Mouse (Mus musculus) heart, adult 2 months (tissue): ENCODE measurements at regions not wholly inside any gene's neighbourhood (a gene's known extent, or its start where the extent isn't known, plus 50 kb on each side); places are given as distances from the start of the nearest gene placed in this dataset.

ENCODE experiments used
- DNase-seq, 2 experiments: peaks; one replicate each; pipeline ENCODE4 v3.0.0; 2021
- H3K27ac ChIP-seq: fragments of 200-600 bp; 2 replicates; pipeline ENCODE4 v1.8.1; 2022
- H3K27me3 ChIP-seq: fragments of 200-500 bp; 2 replicates; pipeline ENCODE4 v1.6.1; 2012; ENCODE audit warnings: mild to moderate bottlenecking, low read length, inconsistent platforms, mixed read lengths; ENCODE audit not compliant: control insufficient read depth, insufficient read depth
- H3K36me3 ChIP-seq: fragments of 200-500 bp; 2 replicates; pipeline ENCODE4 v1.6.1; 2012; ENCODE audit warnings: low read length, inconsistent platforms; ENCODE audit not compliant: control insufficient read depth, insufficient read depth
- H3K4me1 ChIP-seq: fragments of 200-500 bp; 2 replicates; pipeline ENCODE4 v1.6.1; 2011; ENCODE audit warnings: low read length; ENCODE audit not compliant: control insufficient read depth, insufficient read depth
- H3K4me3 ChIP-seq: fragments of 200-600 bp; 2 replicates; pipeline ENCODE4 v1.8.1; 2022
- H3K79me2 ChIP-seq: fragments of 200-500 bp; replicated peaks from 2 replicates; pipeline ENCODE4 v1.6.1; 2012; ENCODE audit warnings: mild to moderate bottlenecking, inconsistent platforms, low read length, moderate library complexity, mixed read lengths; ENCODE audit not compliant: control insufficient read depth, insufficient read depth
- H3K9ac ChIP-seq: fragments of 200-500 bp; 2 replicates; pipeline ENCODE4 v1.6.1; 2012; ENCODE audit warnings: low read depth, mild to moderate bottlenecking, control low read depth, inconsistent platforms, low read length, mixed read lengths
- CTCF ChIP-seq: fragments of 200-600 bp; IDR thresholded peaks from 2 replicates; pipeline ENCODE4 v1.8.1; 2022; ENCODE audit warnings: antibody characterized with exemption, mild to moderate bottlenecking, moderate library complexity
- EP300 ChIP-seq: fragments of 200-500 bp; IDR thresholded peaks from 2 replicates; pipeline ENCODE4 v1.6.1; 2011; ENCODE audit warnings: low read depth, low read length, control low read depth; ENCODE audit not compliant: insufficient read depth
- POLR2A ChIP-seq: fragments of 200-500 bp; IDR thresholded peaks from 2 replicates; pipeline ENCODE4 v1.6.1; 2011; ENCODE audit warnings: mild to moderate bottlenecking, low read depth, low read length, control low read depth; ENCODE audit not compliant: insufficient read depth
- WGBS: fragments of 180-500 bp; shearing (Covaris S2); methylation state at CpG from one replicate; pipeline ENCODE4 v1.1.7; 2018; 5-methylcytosine and 5-hydroxymethylcytosine counted together
- intact Hi-C: fragments of 180-260 bp; cut with DNase I; formaldehyde crosslinking; loops from one replicate; pipeline ENCODE4 v1.15.1; 2025

DNA sequence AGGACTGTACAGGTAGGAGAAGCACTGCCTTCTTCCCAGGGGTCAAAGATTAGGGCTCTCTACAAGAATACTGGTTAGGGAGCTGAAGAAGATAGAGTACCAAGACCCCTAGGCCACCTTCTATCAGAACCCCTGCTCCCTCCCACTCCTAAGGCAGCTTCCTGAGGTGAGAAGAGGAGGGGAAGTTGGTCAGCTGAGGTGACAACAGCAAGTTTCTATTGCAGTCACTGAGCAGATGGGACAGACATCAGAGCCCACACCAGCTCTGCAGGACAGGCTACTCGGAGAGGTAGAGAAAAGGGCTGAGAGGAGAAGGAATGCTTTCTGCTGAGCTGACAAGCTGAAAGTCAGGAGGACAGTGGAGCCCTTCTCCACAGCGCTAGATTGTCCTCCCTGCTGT is 98.5 kb upstream of the Bach2 start:
- TF ChIP-seq POLR2A (no peak), CTCF (no peak), EP300 (no peak)
- Histone ChIP-seq H3K27ac (no peak overlapping the region), H3K79me2 (no peaks in the 10 kb centered on the region), H3K4me3 (no peak overlapping the region), H3K9ac (no peak overlapping the region), H3K27me3 (no peaks in the 10 kb centered on the region), H3K4me1 (no peaks in the 10 kb centered on the region), H3K36me3 (no peaks in the 10 kb centered on the region)
- intact Hi-C loops = no loop called here
- DNase-seq = no peak
- 87% methylated on average over 2 of the region's 2 CpGs for WGBS

DNA sequence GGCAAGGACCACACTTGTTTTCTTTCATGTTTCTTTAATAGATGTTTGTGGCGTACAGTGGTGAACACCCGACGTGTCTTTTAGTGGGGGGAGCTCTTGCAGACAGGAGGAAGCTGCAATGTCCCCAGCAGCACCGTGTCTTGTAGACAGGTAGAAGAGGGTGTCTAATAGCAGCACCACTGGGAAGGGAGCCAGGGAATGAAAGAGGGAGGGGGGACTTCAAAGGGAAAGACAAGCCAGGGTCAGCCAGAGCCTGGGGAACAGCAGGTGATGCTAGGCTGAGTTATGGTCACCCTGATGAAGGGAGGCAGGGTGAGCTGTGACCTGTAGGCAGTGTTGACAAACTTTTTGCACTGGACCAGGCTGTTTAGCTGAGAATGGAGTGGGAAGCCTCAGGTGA is 96.4 kb upstream of the Bach2 start:
- TF ChIP-seq POLR2A (no peak), CTCF (no peak), EP300 (0 out of 2 replicates have a peak, but pooled peaks have one; percentile 24)
- WGBS = 53% methylated on average over 4 of the region's 4 CpGs
- H3K27me3 ChIP-seq = no peaks in the 10 kb centered on the region
- intact Hi-C loops = no loop called here
- DNase-seq = peak in 1 of 2 experiments; percentile 16
- no peak overlapping the region for H3K27ac ChIP-seq
- H3K36me3 ChIP-seq = no peaks in the 10 kb centered on the region
- H3K9ac ChIP-seq = no peak overlapping the region
- no peaks in the 10 kb centered on the region for H3K79me2 ChIP-seq
- H3K4me1 ChIP-seq = no peaks in the 10 kb centered on the region
- no peak overlapping the region for H3K4me3 ChIP-seq

DNA sequence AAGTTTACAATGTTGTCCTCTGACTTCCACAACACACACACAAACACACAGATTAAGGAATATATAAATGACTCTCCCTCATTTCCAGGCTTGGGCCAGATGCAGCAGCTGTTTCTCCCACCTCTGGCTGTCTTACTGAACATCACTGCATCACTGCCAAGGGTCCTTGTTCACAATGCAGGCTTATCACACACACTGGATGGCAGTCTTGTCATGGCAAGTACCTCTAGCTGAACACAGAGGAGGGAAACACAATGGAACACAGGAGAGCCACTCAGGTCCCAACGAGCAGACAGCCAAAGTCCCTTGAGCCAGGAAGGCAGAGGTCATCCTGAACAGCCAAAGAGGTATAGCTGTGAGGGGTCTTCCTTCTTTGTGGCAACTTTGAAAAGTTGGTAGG is 91.5 kb upstream of the Bach2 start:
- TF ChIP-seq POLR2A (no peak), CTCF (peak; percentile 45)
- Histone ChIP-seq H3K79me2 (no peaks in the 10 kb centered on the region), H3K27ac (no peak overlapping the region), H3K27me3 (no peaks in the 10 kb centered on the region), H3K4me3 (no peak overlapping the region), H3K4me1 (no peaks in the 10 kb centered on the region), H3K36me3 (no peaks in the 10 kb centered on the region), H3K9ac (no peak overlapping the region)
- DNase-seq = no peak
- 22% methylated on average over 1 of the region's 1 CpGs for WGBS
- intact Hi-C loops = no loop called here

DNA sequence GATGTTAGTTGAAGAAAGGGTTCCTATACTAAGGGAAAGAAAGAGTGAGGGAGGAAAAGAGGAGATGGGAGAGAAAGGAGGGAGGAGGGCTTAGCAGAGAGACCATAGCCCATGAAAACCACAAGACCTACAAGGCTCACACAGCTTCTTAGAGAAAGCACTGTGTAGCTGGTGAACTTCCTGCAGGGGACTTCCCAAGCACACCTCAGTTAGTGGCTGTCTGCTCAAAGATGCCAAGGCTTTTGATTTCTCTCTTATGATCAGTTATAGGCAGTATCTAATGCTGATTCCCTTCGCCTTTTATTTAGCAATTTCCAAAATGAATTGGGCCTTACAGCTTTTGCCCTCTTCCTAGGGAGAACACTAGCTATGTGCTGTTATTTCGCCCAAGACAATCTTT is 90.0 kb upstream of the Bach2 start:
- H3K27me3 ChIP-seq = no peaks in the 10 kb centered on the region
- H3K4me1 ChIP-seq = no peaks in the 10 kb centered on the region
- no peak overlapping the region for H3K9ac ChIP-seq
- intact Hi-C loops = no loop called here
- TF ChIP-seq CTCF = no peak
- H3K27ac ChIP-seq = no peak overlapping the region
- H3K36me3 ChIP-seq = no peaks in the 10 kb centered on the region
- no peak for DNase-seq
- 88% methylated on average over 2 of the region's 2 CpGs for WGBS
- H3K79me2 ChIP-seq = no peaks in the 10 kb centered on the region
- H3K4me3 ChIP-seq = no peak overlapping the region

- 87% methylated on average over 7 of the region's 7 CpGs for WGBS
- Histone ChIP-seq H3K27me3 (no peaks in the 10 kb centered on the region), H3K79me2 (no peaks in the 10 kb centered on the region), H3K4me3 (no peak overlapping the region), H3K27ac (no peak overlapping the region), H3K9ac (no peak overlapping the region), H3K36me3 (no peaks in the 10 kb centered on the region), H3K4me1 (no peaks in the 10 kb centered on the region)
- no peak for DNase-seq
- intact Hi-C loops = no loop called here
- TF ChIP-seq EP300 (no peak), POLR2A (no peak), CTCF (no peak)
Measured at GRCm38 (mm10) chr4:32149171-32149570, 89.4 kb upstream of the Bach2 start.

- Histone ChIP-seq H3K27me3 (no peaks in the 10 kb centered on the region), H3K4me1 (no peaks in the 10 kb centered on the region), H3K4me3 (no peak overlapping the region), H3K79me2 (no peaks in the 10 kb centered on the region), H3K36me3 (no peaks in the 10 kb centered on the region), H3K27ac (no peak overlapping the region), H3K9ac (no peak overlapping the region)
- DNase-seq = peak in 1 of 2 experiments; percentile 24
- intact Hi-C loops = loop anchor here (1.0 to 5.0 kb wide), 5 partner anchors 49 to 419 kb away; no protein-coding TSS in a partner anchor
- WGBS = 82% methylated on average over 4 of the region's 4 CpGs
- TF ChIP-seq EP300 = 0 out of 2 replicates have a peak, but pooled peaks have one; percentile 69
- TF ChIP-seq CTCF = peak; percentile 75
- TF ChIP-seq POLR2A = no peak
Measured at GRCm38 (mm10) chr4:32153356-32153755, 85.2 kb upstream of the Bach2 start.
